Mouse (Mus musculus): ENCODE measurements around the gene Smim26. TPM values are rescaled to one million over a fixed set of nuclear protein-coding genes. Genes with fewer than 3 reads are reported as not detected.
A peak's percentile ranks its signal among the peaks of the same experiment; 100 is the strongest.
"Not testable (repeated sequence)": the region's sequence is repeated elsewhere in the genome, so short reads cannot be mapped to it uniquely, and the experiment has no call there.

Smim26 gene
- 59.4 and 68.3 TPM in 2 replicates for polyA plus RNA-seq (2015; fragmentation: Nextera tagmentation; extraction: Ambion mirVana)

DNA sequence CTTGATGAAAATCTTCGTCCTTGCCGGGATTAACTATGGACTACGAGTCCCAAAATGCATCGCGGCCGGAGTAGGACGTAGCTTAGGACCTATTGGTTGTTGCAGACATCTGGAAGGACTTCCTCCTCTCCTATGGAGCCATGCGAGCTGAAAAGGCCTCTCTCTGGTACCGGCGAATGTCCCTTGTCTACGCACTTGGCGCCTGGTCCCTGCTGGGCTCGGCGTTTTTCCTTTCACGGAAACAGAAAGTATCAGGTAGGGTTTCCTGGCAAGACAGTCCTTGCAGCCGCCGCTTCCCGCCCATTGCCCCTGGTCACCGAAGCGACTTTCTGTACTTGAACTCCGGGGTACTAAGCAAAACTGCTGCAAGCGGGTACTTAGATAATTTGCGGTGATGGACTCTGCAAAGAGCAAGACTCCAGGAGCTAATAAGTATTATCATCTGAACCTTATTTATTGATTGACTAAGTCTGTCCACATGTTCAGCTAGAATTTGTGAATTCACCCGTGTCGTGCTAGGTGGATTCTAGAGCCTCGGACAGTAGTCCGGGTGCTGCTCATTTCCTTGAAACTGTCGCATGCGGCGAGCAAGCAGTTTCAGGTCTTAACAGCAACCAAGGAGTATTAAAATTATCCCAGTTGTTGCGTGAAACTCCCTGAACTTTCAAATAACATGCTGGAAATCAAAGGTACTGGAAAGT, at the start of gene Smim26:
Gene Smim26, plus strand, starts transcription at position 104 of the 701 bp plus-strand sequence.
- Histone ChIP-seq H3K4me1 (replicated peaks) (peaks cover 7% of the 10 kb centered on the region), H3K27me3 (no peaks in the 10 kb centered on the region), H3K4me2 (peak within 1 kb of the TSS; percentile 72), H3K9ac (peak within 1 kb of the TSS; percentile 73), H3K36me3 (peaks cover 7% of the 10 kb centered on the region; the same call in 1 of the 2 replicates), H3K9me3 (no peaks in the 10 kb centered on the region), H3K4me3 (peak within 1 kb of the TSS; percentile 56), H3K27ac (replicated peaks) (peak within 1 kb of the TSS; percentile 59; the same call in 1 of the 2 replicates)
- ATAC-seq (ENCODE audit: low read depth), result peak; percentile 97
- WGBS, result 2% methylated on average over 31 of the region's 31 CpGs

DNA sequence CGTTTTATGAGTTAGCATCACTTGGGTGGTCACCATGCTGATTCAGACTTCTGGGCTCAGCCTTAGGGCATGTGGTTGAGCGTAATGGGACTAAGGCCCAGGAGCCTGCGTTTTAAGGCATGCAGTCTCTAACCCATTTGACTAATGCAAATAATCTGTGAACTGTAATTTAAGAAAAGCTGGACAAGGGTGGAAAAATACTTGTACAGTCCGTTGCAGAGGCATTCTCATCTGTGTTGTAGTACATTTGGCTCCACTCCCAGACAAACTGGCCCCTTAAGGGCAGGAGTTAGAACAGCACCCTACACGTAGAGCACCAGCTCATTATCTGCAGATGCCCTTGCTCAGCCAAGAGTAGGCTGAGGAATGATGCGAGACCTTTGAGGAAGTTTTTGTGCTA, 49.2 kb upstream of the Smim26 start:
- H3K36me3 ChIP-seq, result peaks cover 83% of the 10 kb centered on the region
- WGBS, result 84% methylated on average over 6 of the region's 6 CpGs
- no peak overlapping the region for H3K4me2 ChIP-seq
- no peak overlapping the region for H3K27ac ChIP-seq (replicated peaks)
- H3K9me3 ChIP-seq, result no peaks in the 10 kb centered on the region
- peaks cover 6% of the 10 kb centered on the region for H3K4me1 ChIP-seq (replicated peaks)
- no peak overlapping the region for H3K4me3 ChIP-seq
- H3K27me3 ChIP-seq, result no peaks in the 10 kb centered on the region
- ATAC-seq (ENCODE audit: low read depth), result no peak
- H3K9ac ChIP-seq, result no peak overlapping the region

DNA sequence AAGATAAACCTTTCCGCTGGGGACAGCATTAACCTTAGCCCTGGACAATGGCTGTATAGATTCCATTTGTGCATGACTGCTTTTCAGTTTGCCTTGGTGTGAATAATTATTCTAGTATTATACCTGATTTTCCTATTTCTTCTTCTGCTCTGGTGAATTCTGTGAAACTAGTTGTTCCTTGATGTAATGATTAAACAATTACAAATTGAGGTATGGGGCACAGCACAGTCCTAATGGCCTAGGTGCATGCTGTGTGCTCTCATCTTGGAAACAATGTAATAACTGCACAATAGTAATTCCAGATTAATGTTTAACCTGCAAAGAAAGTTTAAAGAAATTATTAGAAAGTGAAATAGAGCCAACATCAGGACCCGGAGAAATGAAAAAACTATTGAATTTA, 48.8 kb upstream of the Smim26 start:
- 93% methylated on average over 2 of the region's 2 CpGs for WGBS
- Histone ChIP-seq H3K4me2 (no peak overlapping the region), H3K9me3 (no peaks in the 10 kb centered on the region), H3K27me3 (no peaks in the 10 kb centered on the region), H3K9ac (no peak overlapping the region), H3K4me1 (replicated peaks) (peaks cover 9% of the 10 kb centered on the region), H3K4me3 (no peak overlapping the region), H3K27ac (replicated peaks) (no peak overlapping the region), H3K36me3 (peaks cover 79% of the 10 kb centered on the region)
- no peak for ATAC-seq (ENCODE audit: low read depth)

DNA sequence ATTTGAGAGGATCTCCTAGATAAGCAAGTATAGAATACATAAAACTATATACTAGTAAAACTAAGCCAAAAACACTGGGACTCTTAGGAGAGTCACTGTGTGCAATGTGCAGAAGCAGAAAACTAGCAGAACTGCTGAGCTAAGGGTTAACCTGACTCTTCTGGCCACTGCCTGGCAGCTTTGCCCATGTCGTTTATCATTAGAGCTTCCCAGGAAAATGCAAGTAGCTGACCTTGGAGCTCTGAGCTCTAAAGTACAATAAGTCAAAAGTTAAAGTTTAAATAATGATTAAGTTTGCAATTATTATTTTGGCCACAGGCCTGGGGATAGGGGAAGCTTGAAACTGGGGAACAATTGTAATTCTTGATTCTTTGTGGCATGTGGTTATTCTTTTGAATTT, 48.4 kb upstream of the Smim26 start:
- Histone ChIP-seq H3K4me1 (replicated peaks) (peaks cover 10% of the 10 kb centered on the region), H3K4me3 (no peak overlapping the region), H3K9me3 (no peaks in the 10 kb centered on the region), H3K27ac (replicated peaks) (no peak overlapping the region), H3K4me2 (no peak overlapping the region), H3K9ac (no peak overlapping the region), H3K27me3 (no peaks in the 10 kb centered on the region), H3K36me3 (peaks cover 75% of the 10 kb centered on the region)
- WGBS, result 70% methylated on average over 1 of the region's 1 CpGs
- ATAC-seq (ENCODE audit: low read depth), result no peak

DNA sequence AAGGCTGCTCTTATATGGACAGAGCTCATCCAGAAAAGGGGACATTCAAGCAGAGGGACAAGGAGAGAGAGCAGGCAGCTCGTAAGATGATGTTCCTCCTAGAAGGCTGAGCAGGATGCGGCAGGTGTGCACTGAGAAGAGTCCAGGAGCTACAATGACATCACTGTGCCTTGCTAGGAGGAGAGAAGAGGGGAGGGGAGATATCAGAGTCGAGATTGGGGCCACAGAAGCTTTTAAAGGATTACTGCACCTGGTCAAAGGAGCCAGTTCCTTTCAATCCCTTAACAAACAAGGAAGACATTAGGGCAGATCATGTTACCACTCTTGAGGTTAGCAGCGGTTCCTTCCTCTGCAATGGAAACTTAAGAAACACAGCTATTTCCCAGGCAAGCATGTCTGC, 46.3 kb upstream of the Smim26 start:
- ATAC-seq (ENCODE audit: low read depth), result no peak
- Histone ChIP-seq H3K4me1 (replicated peaks) (peaks cover 10% of the 10 kb centered on the region), H3K9me3 (no peaks in the 10 kb centered on the region), H3K27ac (replicated peaks) (no peak overlapping the region), H3K36me3 (peaks cover 60% of the 10 kb centered on the region), H3K9ac (no peak overlapping the region), H3K4me2 (no peak overlapping the region), H3K4me3 (no peak overlapping the region), H3K27me3 (no peaks in the 10 kb centered on the region)
- 82% methylated on average over 4 of the region's 4 CpGs for WGBS

DNA sequence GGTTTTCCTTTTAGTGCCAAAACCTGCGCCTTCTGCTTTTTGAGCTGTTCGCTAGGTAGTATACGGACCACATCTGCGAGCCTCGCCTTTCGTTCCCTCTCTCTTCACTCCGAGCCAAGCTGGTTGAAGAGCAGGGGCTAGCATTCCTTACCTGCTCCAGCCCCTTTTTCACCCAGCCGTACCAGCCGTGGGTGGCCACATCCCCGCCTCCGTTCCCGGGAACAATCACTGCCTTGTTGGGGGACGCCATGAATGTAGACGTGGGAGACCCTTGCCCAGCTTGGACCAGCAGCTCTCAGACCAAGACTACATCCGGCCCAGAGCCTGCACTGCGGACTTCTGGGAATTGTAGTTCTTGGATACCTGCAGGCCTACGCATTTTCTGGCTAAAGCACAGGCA, 43.3 kb upstream of the Smim26 start, which contains the start of gene Rbbp9:
Gene Rbbp9, minus strand, starts transcription at position 341 of the 400 bp plus-strand sequence.
- H3K9me3 ChIP-seq, result no peaks in the 10 kb centered on the region
- ATAC-seq (ENCODE audit: low read depth), result peak; percentile 98
- no peaks in the 10 kb centered on the region for H3K27me3 ChIP-seq
- H3K27ac ChIP-seq (replicated peaks), result peak within 1 kb of the TSS; percentile 86
- peak within 1 kb of the TSS; percentile 88 for H3K9ac ChIP-seq
- peak within 1 kb of the TSS; percentile 80 for H3K4me3 ChIP-seq
- peaks cover 31% of the 10 kb centered on the region for H3K36me3 ChIP-seq
- peak within 1 kb of the TSS; percentile 66 for H3K4me2 ChIP-seq
- WGBS, result 0% methylated on average over 17 of the region's 17 CpGs
- H3K4me1 ChIP-seq (replicated peaks), result peaks cover 15% of the 10 kb centered on the region

DNA sequence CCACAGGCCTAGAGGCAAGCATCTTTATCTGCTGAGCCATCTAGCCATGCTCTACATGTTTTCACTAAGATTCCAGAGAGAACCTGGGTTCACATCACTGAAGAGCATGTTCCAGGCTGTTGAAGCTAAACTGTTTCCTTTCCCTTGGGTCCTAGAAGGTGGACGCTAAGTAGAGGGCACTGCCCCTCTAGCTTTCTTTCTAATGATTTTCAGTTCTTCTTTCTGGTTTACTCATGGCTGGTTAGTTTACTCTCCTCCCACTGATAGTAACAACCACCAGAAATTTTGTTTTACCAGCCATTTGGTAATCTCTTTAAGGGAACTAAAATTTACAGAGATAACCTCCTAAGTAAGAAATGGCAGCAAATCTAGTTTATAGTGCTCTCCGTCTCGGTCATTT, 39.9 kb upstream of the Smim26 start:
- no peak for ATAC-seq (ENCODE audit: low read depth)
- H3K4me1 ChIP-seq (replicated peaks), result peaks cover 28% of the 10 kb centered on the region
- no peak overlapping the region for H3K4me2 ChIP-seq
- no peak overlapping the region for H3K27ac ChIP-seq (replicated peaks)
- H3K27me3 ChIP-seq, result no peaks in the 10 kb centered on the region
- no peaks in the 10 kb centered on the region for H3K36me3 ChIP-seq
- no peaks in the 10 kb centered on the region for H3K9me3 ChIP-seq
- no peak overlapping the region for H3K4me3 ChIP-seq
- WGBS, result 90% methylated on average over 3 of the region's 3 CpGs
- no peak overlapping the region for H3K9ac ChIP-seq

DNA sequence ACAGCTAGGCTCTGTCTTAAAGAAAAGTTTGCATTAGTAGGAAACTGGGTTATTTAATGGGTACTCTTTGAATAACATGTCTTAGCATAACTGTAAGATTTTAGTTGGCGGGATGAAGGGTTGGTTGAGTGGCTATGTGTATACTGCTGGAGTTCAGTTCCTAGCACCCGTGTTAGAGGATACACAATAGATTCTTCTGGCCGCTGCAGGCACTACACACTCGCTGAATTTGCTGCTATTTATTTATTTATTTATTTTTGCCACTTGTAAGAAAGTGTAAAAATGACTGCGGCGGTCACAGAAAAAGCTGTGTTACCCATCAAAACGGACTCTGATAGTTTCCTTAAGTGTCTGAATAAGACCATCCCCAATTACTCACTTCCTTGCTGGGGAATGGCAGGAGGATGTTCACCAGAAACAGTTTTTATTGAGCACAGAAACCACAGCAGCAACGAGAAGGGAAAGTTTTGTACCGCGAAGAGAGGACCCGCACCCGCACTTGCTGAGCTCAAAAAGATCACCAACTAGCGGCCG, 38.5 kb upstream of the Smim26 start:
- 2% methylated on average over 14 of the region's 14 CpGs for WGBS

DNA sequence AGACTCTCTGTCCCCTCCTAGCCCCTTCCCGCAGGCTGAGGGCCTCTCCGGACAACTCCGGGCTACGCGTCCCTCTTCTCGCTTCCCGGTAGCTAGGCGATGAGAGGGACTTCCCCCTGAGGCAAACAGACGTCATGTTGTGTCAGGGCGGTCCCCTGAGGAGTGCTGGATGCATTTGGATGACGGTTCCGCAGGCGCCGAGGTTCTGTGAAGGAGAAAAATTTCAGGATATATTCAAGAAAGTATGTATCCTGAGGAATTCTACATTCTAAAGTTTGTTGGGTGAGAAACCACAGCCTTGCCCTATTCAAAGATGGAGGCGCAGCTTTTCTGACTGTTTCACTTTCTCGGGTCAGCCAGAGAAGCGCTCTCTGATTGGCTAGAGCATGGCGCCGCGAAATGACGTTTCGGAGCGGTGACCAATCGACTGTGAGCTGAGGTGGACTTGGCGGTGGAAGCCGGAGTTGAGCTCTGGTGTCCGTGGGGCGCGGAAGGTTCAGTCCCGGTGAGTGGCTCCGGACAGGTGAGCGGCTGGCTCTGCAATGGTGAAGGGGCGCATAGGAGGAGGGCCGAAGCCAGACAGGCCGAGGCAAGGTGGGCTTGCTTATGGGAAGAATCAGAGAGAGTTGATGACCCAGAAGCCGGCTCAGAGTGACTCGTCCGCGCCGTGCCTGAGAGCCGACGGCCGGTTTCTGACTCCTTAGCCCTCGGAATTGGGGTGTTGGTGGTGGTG, 37.9 kb upstream of the Smim26 start, which contains the start of gene Sec23b:
Gene Sec23b, plus strand, starts transcription at position 410 of the 733 bp plus-strand sequence.
- ATAC-seq (ENCODE audit: low read depth), result peak; percentile 98
- H3K9ac ChIP-seq, result peak within 1 kb of the TSS; percentile 77

More for the DNA sequence above, 38.5 kb upstream of the Smim26 start:
- Histone ChIP-seq H3K4me3 (peak overlapping the region; percentile 78), H3K9me3 (no peaks in the 10 kb centered on the region), H3K27ac (replicated peaks) (peak overlapping the region; percentile 87), H3K36me3 (peaks cover 12% of the 10 kb centered on the region), H3K27me3 (no peaks in the 10 kb centered on the region), H3K4me2 (peak overlapping the region; percentile 69), H3K4me1 (replicated peaks) (peaks cover 18% of the 10 kb centered on the region), H3K9ac (peak overlapping the region; percentile 77)
- ATAC-seq (ENCODE audit: low read depth), result peak; percentile 2; the same call in 1 of the 2 replicates

DNA sequence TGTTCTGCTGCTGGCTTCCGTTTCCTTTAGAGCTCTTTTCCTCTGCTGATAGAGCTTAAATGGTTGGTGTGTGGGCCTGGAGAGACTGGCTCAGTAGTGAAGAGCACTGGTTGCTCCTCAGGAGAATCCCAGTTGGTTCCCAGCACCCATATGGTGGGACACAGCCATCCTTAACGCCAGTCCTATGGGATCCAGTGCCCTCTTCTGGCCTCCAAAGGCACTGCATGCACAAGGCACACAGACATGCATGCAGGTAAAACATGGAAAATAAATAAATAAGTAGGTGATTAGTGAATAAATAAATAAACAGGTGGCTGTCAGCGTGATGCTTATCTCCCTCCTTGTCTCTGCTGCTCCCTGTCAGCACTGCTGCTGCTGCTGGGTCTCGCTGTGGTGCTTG, 5.1 kb upstream of the Smim26 start:
- no peaks in the 10 kb centered on the region for H3K27me3 ChIP-seq
- 84% methylated on average over 4 of the region's 4 CpGs for WGBS

More for the DNA sequence above, 37.9 kb upstream of the Smim26 start, which contains the start of gene Sec23b:
- Histone ChIP-seq H3K9me3 (no peaks in the 10 kb centered on the region), H3K4me1 (replicated peaks) (peaks cover 18% of the 10 kb centered on the region), H3K4me3 (peak within 1 kb of the TSS; percentile 78), H3K4me2 (peak within 1 kb of the TSS; percentile 69), H3K36me3 (peaks cover 13% of the 10 kb centered on the region), H3K27ac (replicated peaks) (peak within 1 kb of the TSS; percentile 87), H3K27me3 (no peaks in the 10 kb centered on the region)
- WGBS, result under 1% methylated on average over 44 of the region's 44 CpGs

DNA sequence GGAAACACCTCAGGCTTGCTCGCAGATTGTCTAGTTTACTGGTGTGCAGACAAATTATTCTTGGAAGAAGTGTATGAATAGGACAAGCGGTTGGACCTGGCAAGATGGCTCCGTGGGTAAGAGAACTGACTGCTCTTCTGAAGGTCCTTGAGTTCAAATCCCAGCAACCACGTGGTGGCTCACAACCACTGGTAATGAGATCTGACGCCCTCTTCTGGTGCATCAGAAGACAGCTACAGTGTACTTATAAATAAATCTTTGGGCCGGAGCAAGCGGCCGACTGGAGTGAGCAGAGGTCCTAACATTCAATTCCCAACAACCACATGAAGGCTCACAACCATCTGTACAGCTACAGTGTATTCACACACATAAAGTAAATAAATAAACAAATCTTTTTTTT, 818 bp upstream of the Smim26 start:
- H3K4me1 ChIP-seq (replicated peaks); H3K27me3 ChIP-seq; H3K27ac ChIP-seq (replicated peaks); H3K4me3 ChIP-seq; H3K9ac ChIP-seq; ATAC-seq (ENCODE audit: low read depth); H3K4me2 ChIP-seq; H3K9me3 ChIP-seq: not testable (repeated sequence)
- WGBS, result 67% methylated on average over 8 of the region's 8 CpGs
- peaks cover 17% of the 10 kb centered on the region for H3K36me3 ChIP-seq

More for the DNA sequence above, 5.1 kb upstream of the Smim26 start:
- ATAC-seq (ENCODE audit: low read depth), result no peak
- Histone ChIP-seq H3K4me1 (replicated peaks) (no peaks in the 10 kb centered on the region), H3K9ac (no peak overlapping the region), H3K9me3 (no peaks in the 10 kb centered on the region), H3K4me3 (no peak overlapping the region), H3K36me3 (peaks cover 58% of the 10 kb centered on the region), H3K4me2 (no peak overlapping the region), H3K27ac (replicated peaks) (no peak overlapping the region)

DNA sequence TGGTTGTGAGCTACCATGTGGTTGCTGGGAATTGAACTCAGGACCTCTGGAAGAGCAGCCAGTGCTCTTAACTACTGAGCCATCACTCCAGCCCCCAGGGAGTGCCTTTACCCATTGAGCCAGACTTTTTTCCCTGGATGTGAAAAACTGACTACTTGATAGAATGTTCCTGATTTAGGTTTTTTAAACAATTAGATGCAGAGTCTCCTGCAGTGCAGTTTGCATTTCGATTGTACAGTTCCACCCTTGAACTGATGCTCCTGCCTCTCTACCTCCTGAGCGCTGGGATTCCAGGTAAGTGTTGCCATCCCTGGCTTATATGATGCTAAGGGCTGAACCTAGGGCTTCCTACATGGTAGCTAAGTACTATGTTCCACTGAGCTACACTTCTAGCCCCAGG, 4.2 kb downstream of the Smim26 start:
- WGBS, result 68% methylated on average over 2 of the region's 2 CpGs
- Histone ChIP-seq H3K4me1 (replicated peaks) (peaks cover 16% of the 10 kb centered on the region), H3K4me2 (no peak overlapping the region), H3K9ac (no peak overlapping the region), H3K4me3 (no peak overlapping the region), H3K36me3 (no peaks in the 10 kb centered on the region), H3K27ac (replicated peaks) (no peak overlapping the region), H3K9me3 (no peaks in the 10 kb centered on the region), H3K27me3 (no peaks in the 10 kb centered on the region)
- no peak for ATAC-seq (ENCODE audit: low read depth)
